Mouse (Mus musculus): ENCODE results near the gene Mical1. TPM values are rescaled to one million over a fixed set of nuclear protein-coding genes. Genes with fewer than 3 reads are reported as not detected.

Gene Mical1
- polyA plus RNA-seq, 1 experiment: 1.6 TPM

- Histone ChIP-seq H3K4me1 (ENCODE audit: control insufficient read depth, insufficient read depth, low read length) (no peaks in the 10 kb centered on the region), H3K27me3 (ENCODE audit: control insufficient read depth, insufficient read depth, low read length) (no peaks in the 10 kb centered on the region), H3K36me3 (ENCODE audit: control insufficient read depth, insufficient read depth, low read length) (no peaks in the 10 kb centered on the region), H3K27ac (ENCODE audit: control insufficient read depth, insufficient read depth, low read depth, low read length) (no peak overlapping the region), H3K4me3 (ENCODE audit: control insufficient read depth, low read depth, low read length) (no peak overlapping the region)
- TF ChIP-seq CTCF (IDR thresholded peaks at IDR 0.05; ENCODE audit: control insufficient read depth, insufficient read depth, insufficient replicate concordance, low read depth, low read length): no peak
- TF ChIP-seq POLR2A (IDR thresholded peaks at IDR 0.05; ENCODE audit: control insufficient read depth, low read depth, low read length): no peak
These were observed 8.8 kb upstream of the Mical1 start for GRCm38 (mm10) chr10:41467325-41467724.

- no peaks in the 10 kb centered on the region for H3K4me1 ChIP-seq (ENCODE audit: control insufficient read depth, insufficient read depth, low read length)
- no peak overlapping the region for H3K27ac ChIP-seq (ENCODE audit: control insufficient read depth, insufficient read depth, low read depth, low read length)
- H3K36me3 ChIP-seq (ENCODE audit: control insufficient read depth, insufficient read depth, low read length): no peaks in the 10 kb centered on the region
- no peak overlapping the region for H3K4me3 ChIP-seq (ENCODE audit: control insufficient read depth, low read depth, low read length)
- TF ChIP-seq POLR2A (IDR thresholded peaks at IDR 0.05; ENCODE audit: control insufficient read depth, low read depth, low read length) (no peak), CTCF (IDR thresholded peaks at IDR 0.05; ENCODE audit: control insufficient read depth, insufficient read depth, insufficient replicate concordance, low read depth, low read length) (no peak)
- no peaks in the 10 kb centered on the region for H3K27me3 ChIP-seq (ENCODE audit: control insufficient read depth, insufficient read depth, low read length)
These were observed 5.4 kb upstream of the Mical1 start for GRCm38 (mm10) chr10:41470693-41471092.

GRCm38 (mm10) chr10:41472534-41472933, 3.6 kb upstream of the Mical1 start:
- H3K4me1 ChIP-seq (ENCODE audit: control insufficient read depth, insufficient read depth, low read length): peaks cover 10% of the 10 kb centered on the region
- no peaks in the 10 kb centered on the region for H3K36me3 ChIP-seq (ENCODE audit: control insufficient read depth, insufficient read depth, low read length)
- H3K4me3 ChIP-seq (ENCODE audit: control insufficient read depth, low read depth, low read length): no peak overlapping the region
- no peaks in the 10 kb centered on the region for H3K27me3 ChIP-seq (ENCODE audit: control insufficient read depth, insufficient read depth, low read length)
- no peak overlapping the region for H3K27ac ChIP-seq (ENCODE audit: control insufficient read depth, insufficient read depth, low read depth, low read length)
- no peak for TF ChIP-seq POLR2A (IDR thresholded peaks at IDR 0.05; ENCODE audit: control insufficient read depth, low read depth, low read length)

- Histone ChIP-seq H3K4me3 (ENCODE audit: control insufficient read depth, low read depth, low read length) (no peak overlapping the region), H3K36me3 (ENCODE audit: control insufficient read depth, insufficient read depth, low read length) (no peaks in the 10 kb centered on the region), H3K27me3 (ENCODE audit: control insufficient read depth, insufficient read depth, low read length) (no peaks in the 10 kb centered on the region), H3K4me1 (ENCODE audit: control insufficient read depth, insufficient read depth, low read length) (peaks cover 15% of the 10 kb centered on the region), H3K27ac (ENCODE audit: control insufficient read depth, insufficient read depth, low read depth, low read length) (no peak overlapping the region)
- no peak for TF ChIP-seq CTCF (IDR thresholded peaks at IDR 0.05; ENCODE audit: control insufficient read depth, insufficient read depth, insufficient replicate concordance, low read depth, low read length)
- TF ChIP-seq POLR2A (IDR thresholded peaks at IDR 0.05; ENCODE audit: control insufficient read depth, low read depth, low read length): no peak
These were observed 3.1 kb upstream of the Mical1 start for GRCm38 (mm10) chr10:41472962-41473481.

- no peaks in the 10 kb centered on the region for H3K27me3 ChIP-seq (ENCODE audit: control insufficient read depth, insufficient read depth, low read length)
- TF ChIP-seq CTCF (IDR thresholded peaks at IDR 0.05; ENCODE audit: control insufficient read depth, insufficient read depth, insufficient replicate concordance, low read depth, low read length): no peak
- no peak for TF ChIP-seq POLR2A (IDR thresholded peaks at IDR 0.05; ENCODE audit: control insufficient read depth, low read depth, low read length)
- no peaks in the 10 kb centered on the region for H3K36me3 ChIP-seq (ENCODE audit: control insufficient read depth, insufficient read depth, low read length)
- H3K4me3 ChIP-seq (ENCODE audit: control insufficient read depth, low read depth, low read length): no peak overlapping the region
- peaks cover 16% of the 10 kb centered on the region for H3K4me1 ChIP-seq (ENCODE audit: control insufficient read depth, insufficient read depth, low read length)
- no peak overlapping the region for H3K27ac ChIP-seq (ENCODE audit: control insufficient read depth, insufficient read depth, low read depth, low read length)
These were observed 2.2 kb upstream of the Mical1 start for GRCm38 (mm10) chr10:41473782-41474468.

GRCm38 (mm10) chr10:41474981-41475391, 1.1 kb upstream of the Mical1 start:
- no peaks in the 10 kb centered on the region for H3K36me3 ChIP-seq (ENCODE audit: control insufficient read depth, insufficient read depth, low read length)
- TF ChIP-seq POLR2A (IDR thresholded peaks at IDR 0.05; ENCODE audit: control insufficient read depth, low read depth, low read length): no peak
- no peak for TF ChIP-seq CTCF (IDR thresholded peaks at IDR 0.05; ENCODE audit: control insufficient read depth, insufficient read depth, insufficient replicate concordance, low read depth, low read length)
- H3K27ac ChIP-seq (ENCODE audit: control insufficient read depth, insufficient read depth, low read depth, low read length): no peak overlapping the region
- no peaks in the 10 kb centered on the region for H3K27me3 ChIP-seq (ENCODE audit: control insufficient read depth, insufficient read depth, low read length)
- peaks cover 16% of the 10 kb centered on the region for H3K4me1 ChIP-seq (ENCODE audit: control insufficient read depth, insufficient read depth, low read length)
- no peak overlapping the region for H3K4me3 ChIP-seq (ENCODE audit: control insufficient read depth, low read depth, low read length)

GRCm38 (mm10) chr10:41477018-41477277, 834 bp downstream of the Mical1 start:
- Histone ChIP-seq H3K27ac (ENCODE audit: control insufficient read depth, insufficient read depth, low read depth, low read length) (peak overlapping the region; percentile 10; the same call in 1 of the 2 replicates), H3K36me3 (ENCODE audit: control insufficient read depth, insufficient read depth, low read length) (no peaks in the 10 kb centered on the region), H3K27me3 (ENCODE audit: control insufficient read depth, insufficient read depth, low read length) (no peaks in the 10 kb centered on the region), H3K4me3 (ENCODE audit: control insufficient read depth, low read depth, low read length) (peak overlapping the region; percentile 50), H3K4me1 (ENCODE audit: control insufficient read depth, insufficient read depth, low read length) (peaks cover 22% of the 10 kb centered on the region)
- no peak for TF ChIP-seq POLR2A (IDR thresholded peaks at IDR 0.05; ENCODE audit: control insufficient read depth, low read depth, low read length)
- TF ChIP-seq CTCF (IDR thresholded peaks at IDR 0.05; ENCODE audit: control insufficient read depth, insufficient read depth, insufficient replicate concordance, low read depth, low read length): no peak

Data from testis, adult 2 months (tissue).